Mouse (Mus musculus): Measurements from ENCODE around the gene Tap2. TPM values are rescaled to one million over a fixed set of nuclear protein-coding genes. Genes with fewer than 3 reads are reported as not detected.

Gene Tap2
- polyA plus RNA-seq (2014; fragmentation: Nextera tagmentation; extraction: Ambion mirVana): 6.6 and 7.4 TPM in 2 replicates

DNA sequence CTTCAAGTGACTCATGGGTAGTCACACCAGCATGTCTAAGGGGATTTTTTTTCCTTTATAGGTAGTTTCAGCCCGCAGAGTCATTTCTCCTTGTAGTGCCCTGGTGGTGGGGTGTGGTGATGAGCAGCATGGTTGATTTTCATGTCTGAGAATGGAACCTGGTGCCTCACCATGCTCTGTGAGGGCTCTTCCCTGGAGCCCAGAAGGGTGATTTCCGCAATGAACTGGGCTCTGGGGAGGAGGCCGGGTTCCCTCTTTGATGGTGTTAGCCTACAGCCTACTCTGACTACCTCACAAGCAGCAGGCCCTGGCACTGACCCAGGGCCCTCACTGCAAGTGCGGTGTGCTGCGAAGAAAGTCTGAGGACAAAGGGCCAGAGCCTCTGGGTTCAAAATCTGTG lies at the start of gene Tap2:
TSS of gene Tap2 (plus strand) at position 84 of the 400 bp plus-strand sequence.
- no peak for DNase-seq (ENCODE audit: low spot score)
- WGBS: 77% methylated on average over 5 of the region's 5 CpGs
- H3K36me3 ChIP-seq (ENCODE audit: control insufficient read depth, insufficient read depth, low read length): no peaks in the 10 kb centered on the region
- peaks cover 9% of the 10 kb centered on the region for H3K4me1 ChIP-seq (replicated peaks; ENCODE audit: control insufficient read depth, insufficient read depth, low read length)
- peak within 1 kb of the TSS; percentile 84 for H3K9ac ChIP-seq (ENCODE audit: low read depth, low read length)
- peak within 1 kb of the TSS; percentile 93 for H3K4me2 ChIP-seq
- no peak within 1 kb of the TSS for H3K27ac ChIP-seq (ENCODE audit: low read depth, low read length)
- peak within 1 kb of the TSS; percentile 85 for H3K4me3 ChIP-seq (ENCODE audit: low read depth, low read length)
- no peak for ATAC-seq (replicated peaks; ENCODE audit: low FRiP score)
- peaks cover 22% of the 10 kb centered on the region for H3K27me3 ChIP-seq (replicated peaks; ENCODE audit: control insufficient read depth, insufficient read depth, low read length)
- H3K9me3 ChIP-seq (ENCODE audit: control insufficient read depth, low read length): no peaks in the 10 kb centered on the region

DNA sequence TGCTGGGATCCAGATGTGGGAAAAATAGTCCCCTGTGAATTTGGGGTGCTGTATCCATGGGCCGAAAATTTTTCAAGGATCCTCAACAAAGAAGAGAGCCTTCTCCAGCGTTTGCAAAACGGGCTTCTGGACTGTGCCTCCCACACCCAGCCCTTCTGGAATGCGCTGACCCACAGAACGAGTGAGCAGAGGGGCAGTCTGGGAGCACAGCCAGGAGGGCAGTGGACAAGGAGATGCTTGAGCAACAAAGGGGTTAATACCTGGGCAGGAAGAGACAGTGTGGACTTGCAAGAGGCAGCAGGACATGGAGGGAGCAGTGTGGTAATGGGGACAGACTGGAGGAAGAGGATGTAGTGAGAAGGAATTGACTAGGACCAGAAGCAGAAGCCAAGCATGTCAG lies 47.8 kb upstream of the Tap2 start:
- Histone ChIP-seq H3K36me3 (ENCODE audit: control insufficient read depth, insufficient read depth, low read length) (no peaks in the 10 kb centered on the region), H3K9ac (ENCODE audit: low read depth, low read length) (no peak overlapping the region), H3K4me1 (replicated peaks; ENCODE audit: control insufficient read depth, insufficient read depth, low read length) (no peaks in the 10 kb centered on the region), H3K27me3 (replicated peaks; ENCODE audit: control insufficient read depth, insufficient read depth, low read length) (no peaks in the 10 kb centered on the region), H3K4me3 (ENCODE audit: low read depth, low read length) (no peak overlapping the region), H3K9me3 (ENCODE audit: control insufficient read depth, low read length) (no peaks in the 10 kb centered on the region), H3K27ac (ENCODE audit: low read depth, low read length) (no peak overlapping the region), H3K4me2 (no peak overlapping the region)
- ATAC-seq (replicated peaks; ENCODE audit: low FRiP score) (no peak), DNase-seq (ENCODE audit: low spot score) (no peak)
- 64% methylated on average over 5 of the region's 5 CpGs for WGBS

DNA sequence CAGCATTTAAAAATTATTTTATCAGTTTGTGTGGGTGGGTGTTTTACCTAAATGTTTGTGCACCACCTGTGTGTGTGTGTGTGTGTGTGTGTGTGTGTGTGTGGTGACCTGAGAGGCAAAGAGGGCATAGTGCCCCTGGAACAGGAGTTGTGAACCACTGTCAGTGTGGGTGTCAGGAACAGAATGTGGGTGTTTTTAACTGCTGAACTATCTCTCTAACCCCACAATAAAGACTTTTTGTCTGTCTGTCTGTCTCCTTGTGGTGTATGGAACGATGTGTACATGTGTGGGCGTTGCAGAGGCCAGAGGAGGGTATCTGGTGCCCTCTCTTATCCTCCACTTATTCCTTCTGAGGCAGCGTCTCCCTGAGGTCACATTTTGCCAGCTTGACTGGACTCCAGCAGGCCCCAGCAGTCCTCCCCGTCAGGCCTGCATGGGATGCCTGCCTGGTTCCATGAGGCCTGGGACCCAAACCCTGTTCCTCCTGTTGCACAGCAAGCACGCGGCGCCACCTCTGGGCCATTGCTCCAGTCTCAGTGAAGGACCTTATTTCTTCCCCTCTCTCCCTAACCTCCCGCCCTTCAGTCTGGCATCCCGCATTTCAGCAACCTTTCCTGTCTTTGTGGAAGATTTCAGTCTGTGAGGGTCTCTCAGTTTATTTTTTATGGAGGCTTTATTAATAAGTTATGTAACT lies 39.0 kb upstream of the Tap2 start:
- H3K27me3 ChIP-seq (replicated peaks; ENCODE audit: control insufficient read depth, insufficient read depth, low read length): no peaks in the 10 kb centered on the region
- H3K36me3 ChIP-seq (ENCODE audit: control insufficient read depth, insufficient read depth, low read length): no peaks in the 10 kb centered on the region
- no peak overlapping the region; the same call in 1 of the 2 replicates for H3K27ac ChIP-seq (ENCODE audit: low read depth, low read length)
- 46% methylated on average over 9 of the region's 9 CpGs for WGBS
- no peak overlapping the region for H3K9ac ChIP-seq (ENCODE audit: low read depth, low read length)
- ATAC-seq (replicated peaks; ENCODE audit: low FRiP score) (no peak), DNase-seq (ENCODE audit: low spot score) (no peak)
- H3K9me3 ChIP-seq (ENCODE audit: control insufficient read depth, low read length): no peaks in the 10 kb centered on the region
- H3K4me2 ChIP-seq: no peak overlapping the region
- no peak overlapping the region for H3K4me3 ChIP-seq (ENCODE audit: low read depth, low read length)
- H3K4me1 ChIP-seq (replicated peaks; ENCODE audit: control insufficient read depth, insufficient read depth, low read length): no peaks in the 10 kb centered on the region

DNA sequence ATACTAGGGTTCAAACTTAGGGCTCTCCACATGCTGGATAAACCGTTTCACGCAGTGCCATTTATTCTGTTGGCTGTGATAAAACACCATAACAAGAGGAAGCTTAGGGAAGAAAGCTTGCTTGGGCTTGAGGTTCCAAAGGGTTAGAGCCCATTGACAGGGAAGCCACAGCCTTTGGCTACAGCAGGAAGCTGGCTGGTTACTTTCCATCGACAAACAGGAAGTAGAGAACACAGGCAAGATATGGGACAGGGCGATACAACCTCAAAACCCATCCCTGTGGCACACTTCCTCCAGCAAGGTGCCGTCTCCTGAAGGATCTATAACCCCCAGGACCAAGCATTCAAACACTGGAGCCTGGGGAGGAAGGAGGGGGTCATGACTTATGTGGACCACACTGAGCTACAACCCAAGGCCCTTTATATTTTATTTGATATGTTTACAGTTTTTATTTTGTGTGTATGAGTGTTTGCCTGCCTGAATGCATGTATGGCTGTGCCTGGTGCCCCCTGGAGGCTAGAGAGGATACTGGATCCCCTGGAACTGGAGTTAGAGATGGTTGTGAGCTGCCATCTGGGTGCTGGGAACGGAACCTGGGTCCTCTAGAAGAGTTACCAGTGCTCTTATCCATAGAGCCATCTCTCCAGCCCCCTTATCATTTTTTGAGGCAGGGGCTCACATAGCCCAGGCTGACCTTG lies 38.1 kb upstream of the Tap2 start:
- no peak overlapping the region for H3K4me2 ChIP-seq
- no peaks in the 10 kb centered on the region for H3K27me3 ChIP-seq (replicated peaks; ENCODE audit: control insufficient read depth, insufficient read depth, low read length)
- no peak overlapping the region for H3K27ac ChIP-seq (ENCODE audit: low read depth, low read length)
- no peak for ATAC-seq (replicated peaks; ENCODE audit: low FRiP score)
- no peak overlapping the region for H3K4me3 ChIP-seq (ENCODE audit: low read depth, low read length)
- H3K9ac ChIP-seq (ENCODE audit: low read depth, low read length): no peak overlapping the region
- H3K9me3 ChIP-seq (ENCODE audit: control insufficient read depth, low read length): no peaks in the 10 kb centered on the region
- DNase-seq (ENCODE audit: low spot score): no peak
- no peaks in the 10 kb centered on the region for H3K4me1 ChIP-seq (replicated peaks; ENCODE audit: control insufficient read depth, insufficient read depth, low read length)
- H3K36me3 ChIP-seq (ENCODE audit: control insufficient read depth, insufficient read depth, low read length): no peaks in the 10 kb centered on the region
- WGBS: 49% methylated on average over 6 of the region's 6 CpGs

DNA sequence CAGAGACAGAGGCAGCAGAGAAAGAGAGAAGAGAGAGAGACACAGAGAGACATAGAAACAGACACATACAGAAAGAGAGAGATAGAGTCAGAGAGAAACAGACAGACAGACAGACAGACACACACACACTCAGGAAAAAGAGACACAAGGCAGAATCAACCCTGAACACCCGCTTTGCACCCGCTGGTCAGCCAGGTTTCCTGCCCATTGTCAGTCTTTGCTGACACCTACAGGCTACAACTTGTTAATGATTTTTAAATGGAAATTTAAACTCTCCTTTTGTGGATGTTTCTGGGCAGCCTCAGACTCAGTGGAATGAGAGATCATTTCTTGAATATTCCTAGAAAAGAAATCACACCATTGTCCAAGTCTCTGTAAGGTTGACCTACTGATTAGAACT lies 34.0 kb upstream of the Tap2 start:
- no peak overlapping the region for H3K9ac ChIP-seq (ENCODE audit: low read depth, low read length)
- H3K4me2 ChIP-seq: no peak overlapping the region
- no peak overlapping the region for H3K27ac ChIP-seq (ENCODE audit: low read depth, low read length)
- no peak for ATAC-seq (replicated peaks; ENCODE audit: low FRiP score)
- H3K27me3 ChIP-seq (replicated peaks; ENCODE audit: control insufficient read depth, insufficient read depth, low read length): no peaks in the 10 kb centered on the region; the same call in 1 of the 2 replicates
- H3K9me3 ChIP-seq (ENCODE audit: control insufficient read depth, low read length): peaks cover 4% of the 10 kb centered on the region; the same call in 1 of the 2 replicates
- H3K4me1 ChIP-seq (replicated peaks; ENCODE audit: control insufficient read depth, insufficient read depth, low read length): no peaks in the 10 kb centered on the region
- H3K4me3 ChIP-seq (ENCODE audit: low read depth, low read length): no peak overlapping the region
- WGBS: 3% methylated on average over 2 of the region's 2 CpGs
- no peaks in the 10 kb centered on the region for H3K36me3 ChIP-seq (ENCODE audit: control insufficient read depth, insufficient read depth, low read length)
- DNase-seq (ENCODE audit: low spot score): no peak

DNA sequence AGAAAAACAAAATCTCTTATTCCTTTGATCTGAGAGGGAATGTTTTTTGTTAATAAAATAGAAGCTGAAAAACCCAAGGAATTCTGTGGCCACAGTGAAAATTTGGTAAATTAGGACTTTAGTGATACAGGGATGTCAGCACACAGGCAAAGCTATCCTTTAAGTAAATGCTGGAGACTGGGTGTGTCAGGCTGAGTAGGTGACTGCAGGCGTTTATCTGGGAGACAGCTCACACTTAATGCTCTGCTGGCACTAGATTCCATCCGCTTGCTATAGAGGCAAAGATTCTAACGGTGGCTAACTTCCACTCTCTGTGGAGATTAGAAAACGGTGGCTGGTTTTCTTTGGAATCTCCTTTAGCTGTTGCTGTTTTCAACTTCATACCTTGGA lies 32.8 kb upstream of the Tap2 start:
- Histone ChIP-seq H3K4me2 (no peak overlapping the region), H3K4me1 (replicated peaks; ENCODE audit: control insufficient read depth, insufficient read depth, low read length) (no peaks in the 10 kb centered on the region), H3K36me3 (ENCODE audit: control insufficient read depth, insufficient read depth, low read length) (no peaks in the 10 kb centered on the region), H3K4me3 (ENCODE audit: low read depth, low read length) (no peak overlapping the region), H3K9me3 (ENCODE audit: control insufficient read depth, low read length) (peaks cover 4% of the 10 kb centered on the region; the same call in 1 of the 2 replicates), H3K9ac (ENCODE audit: low read depth, low read length) (no peak overlapping the region), H3K27ac (ENCODE audit: low read depth, low read length) (no peak overlapping the region), H3K27me3 (replicated peaks; ENCODE audit: control insufficient read depth, insufficient read depth, low read length) (no peaks in the 10 kb centered on the region; the same call in 1 of the 2 replicates)
- 19% methylated on average over 4 of the region's 4 CpGs for WGBS
- ATAC-seq (replicated peaks; ENCODE audit: low FRiP score) (no peak), DNase-seq (ENCODE audit: low spot score) (no peak)

DNA sequence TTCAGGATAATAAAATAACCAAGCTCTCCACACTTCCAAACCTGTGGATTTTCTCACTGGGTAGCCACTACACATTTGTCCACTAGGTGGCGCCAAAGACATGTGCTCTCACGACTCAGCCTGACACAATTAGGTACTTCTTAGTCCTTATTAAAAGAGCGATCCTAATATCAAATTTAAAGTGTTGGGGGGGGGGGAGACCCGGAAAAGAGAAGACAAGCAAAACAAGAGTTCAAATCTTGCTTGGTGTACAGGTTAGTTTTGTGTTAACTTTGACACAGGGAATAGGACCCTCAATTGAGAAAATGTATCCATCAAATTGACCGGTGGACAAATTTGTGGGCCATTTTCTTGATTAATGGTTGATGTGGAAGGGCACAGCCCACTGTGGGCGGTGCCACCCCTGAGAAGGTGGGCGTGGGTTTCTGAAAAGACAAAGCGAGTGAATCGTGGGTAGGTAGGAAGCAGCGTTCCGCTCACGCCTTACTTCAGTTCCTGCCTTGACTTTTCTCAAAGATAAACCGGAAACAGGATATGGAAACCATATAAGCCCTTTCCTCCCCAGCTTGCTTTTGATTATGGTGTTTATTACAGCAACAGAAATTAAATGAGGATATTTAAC lies 32.3 kb upstream of the Tap2 start:
- H3K4me3 ChIP-seq (ENCODE audit: low read depth, low read length): no peak overlapping the region

DNA sequence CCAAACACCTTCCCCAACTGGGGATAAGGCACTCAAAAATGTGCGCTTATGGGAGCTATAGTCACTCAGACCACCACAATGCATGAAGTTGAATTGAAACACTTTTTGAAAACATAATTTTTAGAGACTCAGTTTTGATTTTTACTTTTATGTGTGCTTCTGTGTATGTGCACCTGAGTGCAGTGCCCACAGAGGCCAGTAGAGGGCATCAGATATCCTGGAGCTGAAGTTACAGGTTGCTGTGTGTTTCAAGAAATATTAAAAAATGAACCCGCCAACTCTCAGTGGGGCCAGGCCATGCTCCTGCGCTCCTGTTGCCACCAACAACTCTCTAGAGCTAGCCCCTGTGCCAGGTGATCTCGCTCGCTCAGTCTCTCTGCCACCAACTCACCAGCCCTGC lies 30.8 kb upstream of the Tap2 start:
- DNase-seq (ENCODE audit: low spot score): no peak
- Histone ChIP-seq H3K9me3 (ENCODE audit: control insufficient read depth, low read length) (peaks cover 8% of the 10 kb centered on the region; the same call in 1 of the 2 replicates), H3K36me3 (ENCODE audit: control insufficient read depth, insufficient read depth, low read length) (no peaks in the 10 kb centered on the region), H3K27ac (ENCODE audit: low read depth, low read length) (no peak overlapping the region), H3K9ac (ENCODE audit: low read depth, low read length) (no peak overlapping the region), H3K27me3 (replicated peaks; ENCODE audit: control insufficient read depth, insufficient read depth, low read length) (no peaks in the 10 kb centered on the region; the same call in 1 of the 2 replicates), H3K4me3 (ENCODE audit: low read depth, low read length) (no peak overlapping the region), H3K4me2 (no peak overlapping the region), H3K4me1 (replicated peaks; ENCODE audit: control insufficient read depth, insufficient read depth, low read length) (no peaks in the 10 kb centered on the region)
- no peak for ATAC-seq (replicated peaks; ENCODE audit: low FRiP score)
- WGBS: 93% methylated on average over 5 of the region's 5 CpGs

More for the DNA sequence above, 32.3 kb upstream of the Tap2 start:
- Histone ChIP-seq H3K36me3 (ENCODE audit: control insufficient read depth, insufficient read depth, low read length) (no peaks in the 10 kb centered on the region), H3K27ac (ENCODE audit: low read depth, low read length) (no peak overlapping the region), H3K4me2 (peak overlapping the region; percentile 0; the same call in 1 of the 2 replicates), H3K9ac (ENCODE audit: low read depth, low read length) (no peak overlapping the region), H3K27me3 (replicated peaks; ENCODE audit: control insufficient read depth, insufficient read depth, low read length) (no peaks in the 10 kb centered on the region; the same call in 1 of the 2 replicates), H3K9me3 (ENCODE audit: control insufficient read depth, low read length) (peaks cover 4% of the 10 kb centered on the region; the same call in 1 of the 2 replicates), H3K4me1 (replicated peaks; ENCODE audit: control insufficient read depth, insufficient read depth, low read length) (no peaks in the 10 kb centered on the region)
- 26% methylated on average over 13 of the region's 13 CpGs for WGBS
- ATAC-seq (replicated peaks; ENCODE audit: low FRiP score): no peak
- peak; percentile 60 for DNase-seq (ENCODE audit: low spot score)

All from liver, embryonic 11.5 days (tissue).